Mouse (Mus musculus) retina, postnatal 1 day (tissue): ENCODE data around the gene Gm10663.

Source experiments
- DNase-seq: peaks from one replicate; pipeline ENCODE4 v3.0.0-alpha.2; 2012

Gm10663 gene

DNA sequence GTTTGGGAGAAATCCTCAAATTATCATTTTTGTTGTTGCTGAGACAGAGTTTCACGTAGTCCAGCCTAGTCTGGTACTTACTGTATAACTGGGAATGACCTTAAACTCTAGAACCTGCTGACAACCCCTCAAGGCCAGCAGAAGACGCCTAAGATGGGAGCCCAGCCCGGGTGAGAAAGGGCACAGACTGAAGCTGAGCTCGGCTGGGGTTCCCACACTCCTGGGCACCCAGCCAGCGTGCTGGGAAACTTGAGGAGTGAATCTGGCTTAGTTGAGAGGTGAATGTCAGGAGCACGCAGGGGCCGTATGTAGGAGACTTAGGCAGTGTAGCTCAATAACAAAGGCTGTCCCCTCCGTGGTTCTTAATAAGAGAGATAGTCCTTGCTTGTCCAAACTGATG lies 12.9 kb downstream of the Gm10663 start:
- no peak for DNase-seq

DNA sequence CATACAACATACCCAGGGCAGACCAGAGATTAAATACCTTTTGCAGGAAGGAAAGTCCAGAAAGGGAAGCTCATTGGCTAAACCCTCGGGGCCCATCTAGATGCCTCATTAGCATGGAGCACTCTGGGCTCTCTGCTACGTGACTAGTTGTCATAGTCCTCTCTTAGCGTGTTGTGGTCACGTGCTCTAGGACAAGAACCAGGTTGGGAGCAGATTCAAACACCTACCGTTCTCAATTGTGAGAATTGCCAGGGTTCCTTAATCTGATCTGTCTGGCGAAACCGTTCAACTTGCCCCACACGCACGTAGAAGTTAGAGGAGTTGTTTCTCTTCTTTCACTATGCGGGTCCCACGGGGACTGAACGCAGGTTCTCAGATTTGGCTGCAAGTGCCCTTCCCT lies 13.3 kb downstream of the Gm10663 start:
- DNase-seq: no peak

GRCm38 (mm10) chr8:65089781-65090180 lies 14.9 kb downstream of the Gm10663 start:
- no peak for DNase-seq

- DNase-seq: no peak
Measured at GRCm38 (mm10) chr8:65097760-65098415, 23.1 kb downstream of the Gm10663 start.

DNA sequence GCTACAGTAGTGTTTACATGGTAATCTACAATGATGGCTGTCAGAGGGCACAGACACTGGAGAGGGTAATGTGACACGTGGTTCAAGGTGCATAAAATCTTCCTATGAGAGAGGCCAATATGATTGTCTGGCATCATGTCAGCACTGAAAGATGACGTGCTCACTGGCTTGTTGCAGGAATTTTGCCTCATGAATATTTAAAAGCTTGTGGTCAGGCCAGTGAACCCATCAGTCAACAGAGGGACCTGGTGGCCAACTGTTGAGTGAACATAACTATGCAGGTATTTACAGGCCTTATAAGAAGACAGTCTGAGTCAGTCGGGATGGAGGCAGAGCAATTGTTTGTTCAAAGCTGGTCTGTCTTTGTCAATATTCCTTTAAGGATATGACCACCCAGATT lies 24.9 kb downstream of the Gm10663 start:
- no peak for DNase-seq

DNA sequence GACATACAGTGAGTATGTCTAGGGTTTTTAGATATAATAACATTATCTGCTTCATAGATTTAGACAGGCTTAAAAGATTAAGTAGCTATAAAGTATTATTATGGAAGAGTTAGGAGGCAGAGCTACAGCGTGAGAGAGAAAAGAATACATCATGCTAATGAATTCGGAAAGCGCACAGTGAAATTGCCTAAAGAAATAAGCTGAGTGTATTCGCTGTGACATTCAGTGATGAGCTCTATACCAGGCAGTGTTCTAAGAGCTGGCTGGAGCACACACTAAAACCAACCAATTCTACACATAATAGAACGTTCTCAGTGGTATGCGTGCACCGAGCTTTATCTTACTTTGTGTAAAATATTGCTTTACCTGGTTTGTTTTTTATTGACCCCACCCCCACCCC lies 28.8 kb downstream of the Gm10663 start:
- DNase-seq: peak; percentile 53

DNA sequence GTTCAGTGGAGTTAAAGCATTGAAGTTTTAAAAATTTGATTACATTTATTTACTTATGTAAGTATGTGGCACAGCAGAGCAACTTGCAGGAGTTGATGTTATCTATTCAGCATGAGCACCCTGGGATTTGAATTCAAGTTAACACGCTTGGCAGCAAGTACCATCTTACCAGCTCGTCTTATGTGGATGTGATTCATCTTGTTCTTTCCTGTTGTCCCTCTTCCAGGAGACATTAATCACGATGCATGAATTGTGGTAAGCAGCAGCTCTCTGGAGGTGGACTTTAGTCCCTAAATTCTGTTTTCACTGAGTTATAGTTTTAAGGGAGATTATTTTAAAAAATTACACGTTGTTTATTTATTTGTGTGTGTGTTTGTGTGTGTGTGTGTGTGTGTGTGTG lies 29.2 kb downstream of the Gm10663 start:
- DNase-seq: no peak

DNA sequence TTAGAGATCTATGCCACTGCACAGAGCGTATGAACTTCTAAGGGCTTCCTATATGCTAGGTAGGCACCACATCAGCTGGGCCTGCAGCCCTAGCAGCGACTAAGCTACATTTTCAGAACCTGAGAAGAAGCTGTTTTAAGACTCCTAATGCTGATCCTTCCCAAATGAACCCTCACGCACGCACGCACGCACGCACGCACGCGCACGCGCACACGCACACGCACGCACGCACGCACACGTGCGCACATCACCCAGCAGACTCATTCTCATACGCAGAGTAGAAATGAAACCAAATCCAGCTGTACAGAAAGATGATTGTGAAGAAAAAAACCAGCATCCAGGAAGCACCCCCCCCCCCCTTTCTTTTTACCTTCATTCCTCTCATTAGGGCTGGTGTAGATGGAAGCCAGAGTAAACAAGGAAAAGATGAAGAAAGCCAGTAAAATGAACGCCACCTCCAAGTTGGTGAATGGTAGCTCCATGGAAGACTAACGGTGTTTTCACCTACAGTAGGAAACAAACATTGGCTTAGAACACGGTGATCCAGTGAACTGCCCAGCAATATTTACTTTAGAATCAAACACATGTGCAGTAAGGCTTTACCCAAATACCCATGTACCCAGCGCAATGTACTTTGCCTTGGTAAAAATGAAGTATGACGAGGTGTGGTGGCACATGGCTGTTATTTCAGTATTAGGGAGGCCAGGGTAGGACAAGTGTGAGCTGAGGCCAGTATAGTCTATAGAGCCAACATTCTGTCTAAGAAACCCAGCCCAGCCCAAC lies 33.3 kb downstream of the Gm10663 start:
- DNase-seq: no peak

DNA sequence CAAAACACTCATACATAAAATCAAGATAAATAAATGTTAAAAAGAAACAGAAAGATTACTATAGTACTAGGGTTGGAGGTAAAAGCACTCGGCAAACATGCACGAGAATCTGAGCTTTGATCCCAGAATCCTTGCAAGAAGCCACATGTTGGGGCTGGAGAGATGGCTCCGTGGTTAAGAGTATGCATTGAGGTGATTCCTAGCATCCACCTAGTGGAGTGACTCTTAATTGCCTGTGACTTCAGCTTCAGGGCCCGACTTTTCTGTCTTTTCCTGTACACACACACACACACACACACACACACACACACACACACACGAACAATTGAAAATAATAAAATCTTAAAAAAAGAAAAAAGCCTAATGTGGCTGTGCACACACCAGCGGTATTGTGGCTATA lies 34.1 kb downstream of the Gm10663 start:
- no peak for DNase-seq

DNA sequence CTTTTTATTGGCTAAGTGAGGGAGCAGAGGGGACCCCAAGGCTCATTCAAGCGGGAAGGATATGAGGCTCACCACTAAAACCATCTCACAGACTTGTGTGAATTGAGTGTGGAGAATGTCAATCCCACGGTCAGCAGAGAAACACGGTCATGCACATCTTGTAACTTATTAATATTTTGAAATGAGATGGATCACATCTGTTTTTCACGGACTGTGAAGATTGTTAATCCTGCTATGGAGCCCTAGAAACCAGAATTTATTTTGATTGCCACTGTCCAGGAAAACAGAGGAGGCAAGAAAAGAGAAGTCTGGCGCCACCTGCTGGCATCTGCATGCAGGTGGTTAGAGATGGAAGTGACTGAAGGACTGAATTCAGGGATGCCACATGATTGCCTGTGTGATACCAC lies 35.5 kb downstream of the Gm10663 start:
- DNase-seq: peak; percentile 81

DNA sequence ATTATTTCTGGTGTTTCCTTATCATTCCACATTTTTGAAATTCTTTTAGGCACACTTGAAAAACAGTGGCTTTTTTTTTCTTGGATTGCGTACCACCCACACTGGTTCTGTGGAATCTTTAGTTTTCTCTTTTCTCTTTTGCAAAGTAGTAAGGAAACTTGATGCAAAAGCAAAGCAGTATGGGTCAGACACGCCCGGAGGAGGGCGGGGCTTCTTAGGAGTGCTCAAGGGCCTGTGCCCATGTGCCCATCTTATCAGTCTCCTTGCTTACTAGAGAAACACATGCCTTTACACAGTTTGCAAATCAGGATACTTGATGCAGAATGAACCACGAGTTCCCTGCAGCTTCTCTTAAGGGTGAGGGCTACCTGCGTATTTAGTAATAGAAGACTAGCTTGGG lies 37.3 kb downstream of the Gm10663 start:
- no peak for DNase-seq

- DNase-seq: no peak
Measured at GRCm38 (mm10) chr8:65126014-65126413, 51.2 kb downstream of the Gm10663 start.

DNA sequence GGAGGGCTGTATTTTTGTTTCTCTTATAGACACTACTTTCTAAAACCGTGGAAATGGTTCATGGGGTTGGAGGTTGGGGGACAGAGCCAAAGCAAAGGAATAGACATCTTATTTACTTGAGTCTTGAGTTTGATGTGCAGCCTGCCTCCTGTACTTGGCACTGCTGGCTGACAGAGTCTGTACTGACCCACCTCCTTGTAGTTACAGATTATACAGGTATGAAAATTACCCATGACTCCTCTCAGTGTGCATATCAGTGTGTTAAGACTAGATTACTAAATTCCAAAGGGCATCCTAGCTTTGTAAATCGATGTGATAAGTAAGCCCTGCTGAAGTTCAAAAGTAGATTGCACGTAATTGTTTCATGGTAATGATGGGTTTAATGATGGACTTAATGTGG lies 51.6 kb downstream of the Gm10663 start:
- no peak for DNase-seq
